Mouse (Mus musculus) lung, postnatal 10 days (tissue): ENCODE results near the gene Rnft2.

ENCODE experiments used
- DNase-seq: peaks from one replicate; pipeline ENCODE4 v3.0.0; 2021

Rnft2 gene

DNA sequence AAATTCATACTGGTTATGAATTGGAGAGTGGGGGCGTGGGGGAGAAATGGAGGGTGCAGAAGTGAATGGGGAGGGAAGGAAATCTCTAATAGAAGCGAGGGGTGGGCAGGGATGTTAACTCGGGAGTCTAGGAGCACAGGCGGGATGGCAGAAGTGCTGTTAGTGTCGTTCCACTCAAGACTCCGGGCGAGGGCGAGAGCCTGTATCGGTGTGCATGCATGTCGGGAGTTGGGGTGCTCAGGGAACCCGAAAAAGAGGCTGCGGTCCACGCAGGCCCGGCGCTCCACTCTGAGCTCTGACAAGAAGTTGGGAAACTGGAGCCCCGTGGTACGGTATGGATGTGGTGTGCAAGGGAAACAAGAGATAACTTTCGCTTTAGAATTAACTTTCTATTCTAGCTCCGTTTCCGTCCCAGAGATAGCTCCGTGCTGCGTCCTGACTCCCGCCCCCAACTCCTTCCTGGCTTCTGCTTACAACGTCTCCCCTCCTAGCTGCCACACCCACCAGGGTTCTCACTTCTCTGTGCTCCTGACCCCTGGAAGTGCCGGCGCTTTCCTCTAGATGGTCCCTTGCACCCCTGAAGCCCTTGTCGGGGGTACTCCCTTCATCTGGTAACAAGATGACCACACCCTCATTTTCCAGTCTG lies 72.7 kb downstream of the Rnft2 start:
- DNase-seq = no peak

DNA sequence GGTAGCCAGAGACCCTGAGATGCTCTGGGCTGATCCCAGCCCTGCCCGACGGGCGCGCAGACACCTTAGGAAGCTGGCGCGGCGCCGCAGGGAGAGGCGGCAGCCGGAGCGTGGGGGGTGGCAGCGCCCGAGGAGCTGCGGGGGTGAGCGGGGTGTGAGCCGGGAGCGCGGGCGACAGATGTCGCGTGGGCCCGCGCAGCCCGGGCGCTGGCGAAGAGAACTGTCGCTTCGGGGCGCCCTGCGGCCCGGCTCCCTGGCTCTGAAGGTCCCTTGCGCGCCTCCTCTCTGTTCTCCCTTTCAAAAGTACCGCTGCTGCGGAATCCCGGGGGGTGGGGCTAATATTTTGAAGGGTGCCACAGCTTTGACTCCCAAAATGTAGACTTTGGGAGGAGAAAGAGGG lies 73.3 kb downstream of the Rnft2 start:
- no peak for DNase-seq

DNA sequence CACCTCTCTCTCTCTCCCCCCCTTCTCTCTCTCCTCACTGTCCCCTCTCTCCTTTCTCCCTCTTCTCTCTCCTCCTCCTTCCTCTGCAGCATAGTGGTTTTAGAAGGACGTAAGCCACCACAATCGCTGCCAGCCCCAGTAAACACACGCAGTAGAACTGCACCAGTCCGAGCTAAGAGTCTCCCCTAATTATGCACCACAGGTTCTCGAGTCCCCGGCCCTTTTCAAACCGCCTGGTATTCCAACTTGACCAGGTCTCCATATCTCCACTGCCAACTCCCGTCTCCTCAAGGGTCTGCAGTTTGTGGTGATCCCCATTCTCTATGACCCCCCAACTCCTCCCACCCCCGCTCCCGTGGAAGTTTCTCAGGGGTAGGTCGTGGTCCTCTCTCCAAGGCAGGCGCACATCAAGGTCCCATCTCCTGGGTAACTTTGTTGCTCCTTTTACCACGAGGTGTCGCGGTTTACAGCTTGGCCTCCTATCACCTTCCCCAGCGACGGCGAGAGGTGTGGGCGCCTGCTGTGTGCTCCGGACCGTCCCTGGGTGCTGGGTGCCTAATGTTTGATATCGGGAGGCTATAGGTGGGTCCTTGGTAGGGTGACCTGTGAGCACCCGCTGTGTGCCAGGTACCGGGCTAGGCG lies 73.9 kb downstream of the Rnft2 start:
- no peak for DNase-seq

DNA sequence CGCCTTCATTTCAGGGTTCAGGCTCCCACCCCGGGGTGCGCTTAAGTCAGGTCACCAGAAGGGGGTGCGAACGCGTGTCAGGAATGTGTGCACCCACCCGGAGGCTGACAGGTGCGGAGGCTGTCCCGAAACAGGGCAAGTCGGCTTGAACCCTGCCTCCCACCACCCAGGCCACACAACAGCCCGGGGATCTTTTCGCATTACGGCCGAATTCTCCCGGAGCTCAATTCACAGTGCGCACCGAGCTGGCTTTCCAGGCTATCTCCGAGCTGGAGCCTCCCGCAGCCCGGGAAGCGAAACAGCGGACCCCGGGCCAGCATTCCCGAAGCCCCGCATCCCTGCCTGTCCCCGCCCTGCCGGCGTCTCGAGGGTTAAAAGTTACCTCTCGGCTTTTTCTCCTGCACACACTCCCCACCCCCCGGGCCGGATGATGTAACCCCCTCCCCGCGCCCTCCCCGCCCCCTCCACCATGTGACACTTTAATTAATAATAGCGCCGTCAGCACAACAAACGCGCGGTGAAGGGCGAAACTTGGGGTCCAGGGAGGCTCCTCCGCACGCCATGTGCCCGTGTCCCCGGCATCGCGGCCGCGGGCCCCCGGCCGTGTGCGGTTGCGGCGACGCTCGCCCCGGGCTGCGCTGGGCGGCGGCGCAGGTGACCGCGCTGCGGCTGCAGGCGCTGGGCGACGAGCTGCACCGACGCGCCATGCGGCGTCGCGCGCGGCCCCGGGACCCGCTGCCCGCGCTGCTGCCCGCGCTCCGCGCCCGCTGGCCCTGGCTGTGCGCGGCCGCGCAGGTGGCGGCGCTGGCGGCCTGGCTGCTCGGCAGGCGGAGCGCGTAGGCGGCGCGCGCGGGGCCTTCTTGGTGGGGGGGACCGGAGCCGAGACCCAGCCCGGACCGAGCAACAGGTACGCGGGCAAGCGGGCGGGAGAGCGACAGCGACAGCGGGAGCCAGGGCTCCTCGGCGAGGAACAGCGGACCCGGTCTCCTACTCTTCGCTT lies 75.4 kb downstream of the Rnft2 start:
- DNase-seq = no peak

DNA sequence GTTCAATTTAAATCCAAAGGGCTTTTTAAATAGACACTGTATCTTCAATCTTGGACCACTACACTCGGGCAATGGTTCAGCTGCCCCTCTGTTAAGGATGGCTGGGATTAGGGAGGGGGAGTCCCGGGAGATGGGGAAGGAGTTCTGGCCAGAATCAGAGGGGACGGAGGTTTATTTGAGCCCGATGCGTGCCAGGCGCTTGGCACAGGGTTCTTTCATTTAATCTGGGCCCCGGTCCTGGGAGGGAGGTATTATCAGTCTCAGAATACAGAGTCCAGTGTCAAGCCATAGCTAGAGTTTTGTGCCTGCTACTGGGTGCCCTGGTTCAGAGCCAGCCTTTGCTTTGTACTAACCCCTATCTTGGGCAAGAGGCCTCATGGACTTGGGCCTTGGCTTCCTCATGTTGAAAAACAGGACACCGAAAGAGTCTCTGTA lies 77.3 kb downstream of the Rnft2 start:
- DNase-seq = no peak

DNA sequence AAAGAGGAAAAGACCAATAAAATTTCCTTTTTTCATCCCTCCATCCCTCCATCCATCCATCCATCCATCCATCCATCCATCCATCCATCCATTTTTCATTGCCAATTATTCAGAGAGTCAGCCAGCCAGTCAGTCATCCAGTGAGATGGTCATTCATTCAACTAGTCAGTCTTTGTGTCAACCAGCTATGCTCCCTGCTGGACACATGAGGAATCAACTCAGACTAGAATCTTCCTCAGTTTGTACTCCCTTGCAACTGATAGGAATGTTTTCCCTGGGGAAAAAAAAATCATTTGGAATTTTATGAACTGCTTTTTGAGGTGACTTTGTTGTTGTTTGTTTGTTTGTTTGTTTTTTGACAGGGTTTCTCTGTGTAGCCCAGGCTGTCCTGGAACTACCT lies 79.5 kb downstream of the Rnft2 start:
- DNase-seq = no peak

DNA sequence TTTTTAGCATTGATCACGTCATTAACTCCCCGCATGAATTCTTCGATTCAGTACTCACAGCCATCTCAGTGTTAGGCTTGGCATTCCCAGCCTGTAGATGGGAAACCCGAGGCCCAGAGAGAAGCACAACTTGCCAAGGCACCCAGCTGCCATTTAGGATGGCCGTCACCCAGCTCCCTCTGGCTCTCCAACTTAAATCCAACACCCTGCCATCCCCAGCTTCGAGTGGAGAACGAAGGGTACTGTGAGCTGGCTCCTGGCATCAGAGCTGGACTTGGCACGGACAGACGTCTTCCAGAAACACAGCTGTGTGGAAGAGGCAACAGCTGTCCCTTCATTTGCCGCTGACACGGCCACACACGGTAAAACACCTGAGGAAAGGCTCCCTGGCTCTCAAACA lies 80.3 kb downstream of the Rnft2 start, which contains the start of gene Hrk:
Gene Hrk (plus strand): TSS at position 68 of the 400 bp plus-strand sequence.
- DNase-seq = no peak

DNA sequence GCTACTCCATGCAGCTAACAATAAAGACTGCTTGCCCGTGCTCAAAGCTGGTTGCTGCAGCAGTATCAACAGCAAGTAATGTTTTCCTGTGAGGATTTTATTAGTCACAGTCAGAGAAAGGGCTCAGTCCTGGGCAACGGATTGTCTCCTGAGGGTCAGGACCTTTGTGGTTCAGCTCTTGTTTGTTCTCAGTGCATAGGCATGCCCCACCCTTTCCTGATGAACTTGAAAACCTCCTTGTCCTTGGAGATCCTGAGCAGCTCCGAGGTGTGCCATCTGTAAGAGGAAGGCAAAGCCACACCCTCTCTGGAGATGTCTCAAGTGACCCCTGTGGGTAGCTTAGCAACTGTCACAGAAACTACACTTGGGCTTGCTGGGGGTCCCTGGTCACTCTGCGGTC lies 84.2 kb downstream of the Rnft2 start:
- DNase-seq = no peak

DNA sequence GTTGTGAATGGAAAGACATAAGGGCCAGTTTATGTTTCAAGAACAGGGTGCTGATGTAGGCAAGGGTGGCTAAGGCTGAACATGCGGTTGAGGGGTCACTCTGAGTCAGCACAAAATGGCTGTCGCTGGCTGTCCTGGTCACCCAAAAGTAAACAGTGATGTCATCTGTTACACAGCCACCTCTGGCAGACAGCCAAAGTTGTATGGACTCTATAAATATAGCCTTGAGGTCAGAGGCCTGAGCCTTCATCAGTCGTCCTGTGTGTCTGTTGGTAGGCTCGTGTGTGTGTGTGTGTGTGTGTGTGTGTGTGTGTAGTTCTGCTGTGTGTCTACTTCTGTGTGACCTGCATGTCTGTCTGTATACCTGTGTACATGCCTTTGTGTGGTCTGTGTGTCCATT lies 87.9 kb downstream of the Rnft2 start:
- peak; percentile 51 for DNase-seq

DNA sequence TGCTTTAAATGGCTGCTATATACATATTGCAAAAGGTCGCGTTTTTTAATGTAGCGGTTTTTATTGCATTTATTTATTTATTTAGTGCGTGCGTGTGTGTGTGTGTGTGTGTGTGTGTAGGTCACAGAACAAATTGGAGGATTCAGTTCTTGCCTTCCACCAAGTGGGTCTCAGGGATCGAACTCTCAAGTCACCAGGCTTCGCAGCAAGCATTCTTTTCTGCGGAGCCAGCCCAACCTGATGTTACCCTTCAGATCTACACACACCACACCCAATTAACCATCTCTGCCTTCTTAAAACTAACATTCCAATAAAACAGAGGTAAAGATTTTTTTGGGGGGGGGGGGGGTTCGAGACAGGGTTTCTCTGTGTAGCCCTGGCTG lies 89.4 kb downstream of the Rnft2 start:
- no peak for DNase-seq

DNA sequence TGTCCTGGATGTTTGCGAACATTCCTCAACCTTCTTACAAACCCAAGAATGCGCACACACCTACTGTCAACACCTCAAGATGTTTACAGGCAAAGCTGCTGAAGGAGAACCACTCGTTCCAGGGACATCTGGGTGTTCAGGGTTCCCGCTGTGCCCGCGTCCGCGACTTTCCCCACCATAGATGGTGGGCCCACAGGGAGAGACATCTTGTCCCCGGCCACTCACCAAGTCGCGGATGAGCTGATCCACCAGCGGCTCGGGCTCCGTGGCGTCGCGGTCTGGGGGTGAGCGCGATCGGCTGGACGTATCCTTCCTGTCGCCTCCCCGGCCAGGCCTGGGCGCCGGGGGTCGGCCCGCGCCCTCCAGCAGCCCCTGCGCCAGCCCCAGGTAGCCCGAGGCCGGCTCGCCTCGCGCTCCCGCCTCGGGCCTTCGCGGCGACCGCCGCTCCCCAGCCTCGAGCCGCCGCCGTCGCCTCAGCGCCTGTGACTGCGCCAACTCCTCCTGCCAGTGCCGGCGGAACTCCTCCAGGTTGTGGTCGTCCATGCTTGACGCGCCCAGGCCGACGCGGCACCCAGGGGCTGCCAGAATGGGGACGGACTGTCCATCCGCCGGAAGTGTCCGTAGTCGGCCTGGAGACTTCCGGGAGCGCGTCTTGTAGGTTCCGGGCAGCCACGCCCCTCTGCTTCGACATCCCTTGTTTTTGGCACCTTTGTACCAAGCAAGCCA lies 89.9 kb downstream of the Rnft2 start, which contains the start of gene Fbxw8:
Gene Fbxw8 (minus strand): TSS at position 626 of the 726 bp plus-strand sequence.
- DNase-seq = peak; percentile 93

DNA sequence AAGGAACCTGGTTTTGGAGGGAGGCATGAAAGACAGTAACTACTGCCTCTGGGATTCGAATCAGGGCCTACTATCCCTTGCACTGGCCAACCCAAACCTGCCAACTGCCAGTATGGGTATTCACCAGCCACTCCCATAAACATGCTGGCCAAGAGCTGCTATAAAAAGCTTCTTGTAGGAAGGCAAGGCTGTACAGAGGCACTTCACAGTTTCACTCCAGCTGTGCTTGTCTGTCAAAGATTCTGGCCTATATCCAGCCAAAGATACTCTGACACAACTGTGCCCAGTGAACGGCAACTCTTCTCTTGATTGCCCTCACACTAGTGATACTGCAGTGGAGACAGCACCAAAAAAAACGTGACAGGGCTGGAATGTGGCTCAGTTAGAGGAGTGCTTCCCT lies 95.2 kb downstream of the Rnft2 start:
- no peak for DNase-seq

DNA sequence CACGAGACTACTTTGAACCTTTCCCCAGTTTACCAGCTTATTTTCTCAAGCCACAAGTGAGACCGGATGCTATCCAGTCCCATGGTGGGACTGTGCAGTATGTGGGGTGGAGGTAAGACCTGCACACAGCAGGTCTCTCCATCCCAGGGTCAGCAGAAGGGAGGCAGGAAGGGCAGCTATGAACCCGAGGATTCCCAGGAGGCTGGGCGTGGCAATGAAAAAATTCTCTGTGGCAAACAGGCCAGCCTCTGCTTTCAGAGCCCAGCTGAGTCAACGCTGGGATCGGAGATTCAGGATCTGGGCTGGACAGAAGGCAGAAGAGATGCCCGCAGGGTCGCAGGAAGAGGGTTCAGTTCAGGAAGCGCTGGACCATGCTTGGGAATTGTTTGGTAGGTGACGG lies 97.7 kb downstream of the Rnft2 start:
- DNase-seq = no peak

DNA sequence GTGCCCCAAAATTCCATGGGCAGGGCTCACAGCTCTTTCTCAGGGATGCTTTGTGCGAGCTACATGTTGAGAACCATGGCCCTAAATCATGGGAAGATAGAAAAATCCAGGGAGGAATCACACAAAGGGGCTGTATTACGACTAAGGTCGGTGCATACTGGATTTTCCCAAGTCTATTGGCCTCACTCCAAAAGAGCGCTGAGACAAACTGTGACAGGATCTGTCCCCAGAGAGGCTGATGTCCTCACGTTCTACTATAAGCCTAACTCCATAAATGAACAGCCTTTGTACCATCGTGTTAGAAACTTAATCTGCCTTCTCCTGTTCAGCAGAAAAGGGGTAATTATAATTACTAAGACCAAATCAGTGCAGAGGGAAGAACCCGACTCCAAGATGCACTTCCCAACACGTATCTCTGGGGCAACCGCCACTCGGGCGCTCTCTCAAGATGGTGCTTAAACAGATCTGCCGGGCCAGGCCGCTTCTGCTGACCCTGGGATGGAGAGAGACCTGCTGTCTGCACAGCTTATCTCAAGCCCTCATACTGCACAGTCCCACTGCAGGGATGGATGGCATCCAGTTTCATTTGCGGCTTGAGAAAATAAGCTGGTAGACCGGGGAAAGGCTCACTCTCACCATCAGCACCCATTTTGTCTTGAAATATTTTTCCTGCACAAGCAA lies 98.8 kb downstream of the Rnft2 start:
- peak; percentile 39 for DNase-seq

DNA sequence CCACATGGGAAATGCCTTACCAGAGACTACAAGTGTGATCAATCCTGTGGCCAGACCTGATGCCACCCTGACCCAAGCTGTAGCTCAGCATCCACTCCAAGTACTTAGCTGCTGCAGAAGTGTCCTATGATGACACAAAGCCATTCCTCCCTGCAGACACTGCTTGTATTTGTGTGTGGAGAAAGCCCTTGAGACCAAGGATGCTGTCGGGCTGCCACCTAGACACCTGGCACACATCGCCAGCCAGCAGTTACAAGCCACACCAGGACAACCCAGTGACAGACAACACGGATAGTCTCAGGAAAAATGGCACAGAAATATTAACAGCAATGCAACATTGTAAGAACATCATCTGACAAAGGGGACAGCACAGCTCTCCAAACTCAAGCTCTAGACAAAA lies 99.5 kb downstream of the Rnft2 start:
- no peak for DNase-seq

DNA sequence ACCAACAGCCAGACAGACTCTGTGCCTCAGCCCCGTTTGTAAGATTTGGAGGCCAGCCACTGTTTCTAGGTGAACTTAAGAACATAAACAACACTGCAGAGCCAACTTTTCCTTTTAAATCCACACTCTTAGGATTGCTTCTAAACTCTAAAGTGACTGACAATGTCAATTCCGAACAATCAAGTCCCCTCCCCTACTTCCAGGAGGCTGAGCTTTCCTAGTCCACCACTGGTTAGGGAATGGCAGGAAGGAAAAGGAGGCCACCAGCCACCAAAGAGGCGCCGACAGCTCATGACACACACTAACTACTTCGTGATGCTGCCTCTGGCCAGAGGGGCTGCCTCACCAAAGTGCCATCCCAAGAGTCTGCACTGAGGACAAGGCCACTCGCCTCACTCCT lies 100.1 kb downstream of the Rnft2 start:
- no peak for DNase-seq

DNA sequence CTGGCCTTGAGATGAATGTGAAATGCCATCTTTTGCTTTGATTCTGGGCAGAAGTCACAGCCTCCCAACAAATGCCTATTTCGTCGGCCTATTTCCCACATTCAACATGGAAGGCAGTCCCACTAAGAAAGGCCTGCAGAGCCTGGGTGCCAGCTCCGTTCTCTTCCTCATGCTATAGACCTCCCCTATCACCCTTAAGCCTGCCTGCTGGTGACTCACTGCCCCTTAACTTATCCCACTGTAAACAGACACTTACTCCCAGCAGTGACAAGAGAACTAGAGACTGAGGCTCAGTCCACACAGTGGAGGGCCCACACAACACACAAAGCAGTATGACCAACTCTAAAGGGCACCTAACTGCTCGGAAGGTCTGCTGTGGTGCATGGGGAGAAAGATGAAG lies 100.6 kb downstream of the Rnft2 start:
- no peak for DNase-seq

DNA sequence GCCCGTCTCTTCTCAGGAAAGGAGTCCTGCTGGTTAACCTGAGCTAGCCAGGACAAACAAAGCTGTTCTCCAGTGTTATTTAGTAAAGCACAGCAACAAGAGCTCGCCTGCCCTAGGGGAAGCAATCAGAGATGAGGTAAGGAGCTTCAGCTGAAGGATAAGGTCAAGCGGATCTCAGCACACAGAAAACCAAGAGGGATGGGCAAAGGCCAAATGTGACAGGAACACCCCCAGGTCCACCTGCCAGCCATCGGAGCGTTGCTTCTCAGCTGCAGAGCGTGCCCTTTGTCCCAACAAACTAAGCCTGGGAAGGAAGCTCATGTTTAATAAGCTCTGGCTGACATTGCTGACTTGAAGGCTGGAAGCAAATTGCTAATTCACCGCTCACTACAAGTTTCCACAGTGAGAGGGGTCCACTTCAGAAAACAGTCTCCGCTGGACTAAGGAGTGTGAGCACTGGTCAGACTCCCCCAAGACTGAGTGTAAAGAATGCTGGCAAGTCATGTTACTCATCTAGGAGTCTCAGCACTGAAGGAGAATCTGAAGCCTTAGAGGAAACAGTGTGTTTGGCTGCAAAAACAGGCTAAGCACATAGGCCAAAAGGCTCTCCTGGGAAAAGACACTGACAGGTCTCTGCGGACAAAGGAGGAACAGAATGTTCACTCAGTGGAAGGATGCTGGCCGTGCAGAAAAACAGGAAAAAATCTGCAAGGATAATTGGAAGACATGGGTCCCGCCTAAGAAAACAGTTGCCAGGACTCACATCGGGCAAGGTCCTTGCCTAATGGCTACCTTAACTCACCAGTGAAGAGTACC lies 101.5 kb downstream of the Rnft2 start:
- DNase-seq = no peak

DNA sequence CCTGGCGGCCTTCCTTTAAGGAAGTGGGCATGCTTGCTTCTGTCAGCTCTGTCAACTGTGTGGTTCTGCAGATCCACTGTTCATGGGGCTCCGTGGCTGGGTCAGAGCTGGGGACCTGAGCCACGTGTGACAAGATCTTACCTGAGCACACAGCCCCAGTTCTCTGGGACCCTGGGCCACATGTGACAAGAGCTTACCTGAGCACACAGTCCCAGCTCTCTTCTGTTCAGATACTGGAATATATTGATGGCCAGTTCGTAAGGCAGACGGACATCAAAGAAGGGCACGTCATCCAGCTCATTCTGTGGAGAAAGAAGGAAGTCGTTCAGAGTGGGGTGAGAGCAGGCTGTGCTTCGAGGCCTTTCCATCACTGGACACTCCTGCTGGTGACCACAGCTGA lies 102.4 kb downstream of the Rnft2 start:
- no peak for DNase-seq
